Mouse (Mus musculus): ENCODE measurements around the gene Lrrc52.

Gene Lrrc52

DNA sequence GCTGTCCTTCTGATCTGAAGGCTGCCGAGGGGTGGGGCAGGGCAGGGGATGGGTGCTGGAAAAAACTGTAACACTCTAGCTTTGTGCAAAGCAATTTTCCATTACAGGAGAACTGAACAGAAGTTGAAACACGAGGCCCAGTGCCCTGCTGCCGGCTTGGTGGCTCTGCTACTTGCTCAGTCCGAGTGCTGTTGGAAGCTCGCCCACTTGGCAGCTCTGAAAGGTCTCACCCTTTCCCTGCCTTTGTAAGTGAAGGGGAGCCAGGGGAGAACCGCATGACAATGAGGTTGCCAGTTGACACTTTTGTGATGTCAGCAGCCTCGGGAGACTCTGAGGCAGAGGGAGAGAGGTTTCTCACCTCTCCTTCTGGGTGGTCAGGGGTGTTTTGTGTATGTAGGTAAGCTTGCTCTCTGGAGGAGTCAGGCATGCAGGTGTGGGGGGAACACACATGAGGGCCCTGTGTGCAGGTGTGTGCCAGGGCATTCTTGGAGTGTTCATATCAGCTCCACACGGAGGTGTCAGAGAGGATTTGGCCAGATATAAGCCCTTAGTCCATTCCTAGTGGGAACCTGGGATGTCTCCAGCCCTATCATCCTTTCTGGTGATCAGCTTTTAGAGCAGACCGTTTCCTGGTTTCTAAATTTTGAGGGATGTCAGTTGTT, at the start of gene Lrrc52:
Gene Lrrc52, minus strand, starts transcription at position 16 of the 662 bp plus-strand sequence.
- no peak for DNase-seq (ENCODE audit: extremely low read depth, insufficient read length, low spot score)

DNA sequence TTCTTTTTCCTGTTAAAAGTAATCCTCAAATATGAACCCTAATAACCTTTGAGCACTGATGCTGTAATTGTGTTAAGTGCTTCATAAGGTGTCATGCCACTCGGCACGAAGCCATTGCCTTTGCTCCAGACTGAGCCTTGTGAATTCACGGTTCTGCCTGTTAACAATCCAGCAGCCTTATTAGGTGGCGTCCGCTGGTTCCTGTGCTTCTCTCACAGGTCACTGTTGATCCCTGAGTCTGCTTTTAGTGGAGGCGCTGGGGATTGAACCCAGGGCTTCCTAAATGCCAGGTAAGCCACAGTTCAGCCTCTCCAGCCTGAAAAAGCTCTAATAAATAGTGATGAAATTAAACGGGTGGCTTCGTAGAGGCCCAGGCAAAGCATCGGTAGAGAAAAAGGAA, 45.0 kb upstream of the Lrrc52 start:
- DNase-seq (ENCODE audit: extremely low read depth, insufficient read length, low spot score), result no peak

DNA sequence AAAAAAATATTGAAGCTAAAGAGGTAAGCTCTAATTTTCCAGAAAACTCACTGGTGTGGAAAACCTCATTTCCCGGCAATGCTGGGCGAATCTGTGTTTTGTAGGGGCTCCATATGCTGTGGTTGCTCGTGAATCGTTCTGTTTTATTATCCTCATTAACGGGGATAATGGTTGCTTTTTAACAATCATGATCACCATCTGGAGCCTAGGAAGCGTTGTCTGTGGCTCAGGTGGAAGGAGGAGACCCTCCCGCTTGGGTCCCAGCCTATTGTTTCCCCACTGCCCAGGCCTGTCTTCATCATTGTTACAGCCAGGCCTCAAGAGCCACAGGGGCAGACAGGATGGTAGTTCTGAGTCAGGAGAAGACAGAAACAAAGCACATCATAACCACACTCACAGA, 39.5 kb upstream of the Lrrc52 start:
- DNase-seq (ENCODE audit: extremely low read depth, insufficient read length, low spot score), result no peak

DNA sequence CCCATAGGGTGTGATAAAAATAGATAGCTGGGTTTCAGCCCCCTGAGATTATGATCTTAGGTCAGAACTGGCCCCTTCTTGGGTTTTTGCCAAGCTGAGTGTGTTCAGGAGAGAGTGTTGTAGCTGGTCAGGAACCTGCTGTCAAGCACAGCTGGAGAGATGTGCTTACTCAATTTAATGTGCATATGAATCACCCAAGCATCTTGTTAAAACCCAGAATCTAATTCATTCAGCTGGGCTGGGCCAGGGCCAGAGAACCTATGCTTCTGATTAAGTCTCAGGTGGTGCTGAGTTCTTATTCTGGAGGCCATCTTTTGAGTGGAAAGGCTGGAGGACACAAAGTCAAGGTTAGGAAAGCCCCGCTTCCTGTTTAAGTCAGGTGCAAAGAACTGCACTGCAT, 38.8 kb upstream of the Lrrc52 start:
- DNase-seq (ENCODE audit: extremely low read depth, insufficient read length, low spot score), result no peak

DNA sequence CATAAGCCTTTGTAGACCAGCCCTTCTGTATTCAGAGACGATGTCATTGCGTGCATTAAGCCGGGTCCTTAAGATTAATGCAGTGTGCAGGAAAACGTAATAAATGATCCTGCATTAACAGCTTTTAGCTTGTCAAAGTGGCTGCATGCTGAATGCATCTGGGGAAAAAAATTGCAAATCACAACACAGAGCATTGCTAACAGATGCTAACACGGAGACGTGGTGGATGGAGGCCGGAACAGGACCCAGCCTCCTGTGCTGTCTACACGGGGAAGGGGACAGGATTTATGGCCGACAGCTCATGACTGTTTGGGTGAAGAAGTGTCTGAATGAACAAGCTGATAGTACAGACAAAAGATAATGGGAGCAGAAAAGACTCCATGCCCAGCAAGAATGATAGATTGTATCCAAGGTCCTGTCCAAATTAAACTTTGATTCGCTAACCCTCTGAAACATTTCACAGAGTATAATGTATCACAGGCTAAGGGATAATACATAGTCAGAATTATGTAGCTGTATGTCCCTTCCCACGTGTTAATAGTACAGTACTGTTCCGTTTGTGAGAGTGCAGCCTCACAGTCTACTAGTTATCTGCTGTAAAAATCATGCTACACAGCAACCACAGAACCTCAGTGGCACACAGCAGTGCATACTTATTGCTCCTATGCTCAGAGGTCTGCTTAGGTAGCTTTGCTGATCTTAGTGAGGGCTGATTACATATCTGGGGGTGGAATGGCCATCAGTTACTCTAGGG, 32.7 kb upstream of the Lrrc52 start:
- no peak for DNase-seq (ENCODE audit: extremely low read depth, insufficient read length, low spot score)

DNA sequence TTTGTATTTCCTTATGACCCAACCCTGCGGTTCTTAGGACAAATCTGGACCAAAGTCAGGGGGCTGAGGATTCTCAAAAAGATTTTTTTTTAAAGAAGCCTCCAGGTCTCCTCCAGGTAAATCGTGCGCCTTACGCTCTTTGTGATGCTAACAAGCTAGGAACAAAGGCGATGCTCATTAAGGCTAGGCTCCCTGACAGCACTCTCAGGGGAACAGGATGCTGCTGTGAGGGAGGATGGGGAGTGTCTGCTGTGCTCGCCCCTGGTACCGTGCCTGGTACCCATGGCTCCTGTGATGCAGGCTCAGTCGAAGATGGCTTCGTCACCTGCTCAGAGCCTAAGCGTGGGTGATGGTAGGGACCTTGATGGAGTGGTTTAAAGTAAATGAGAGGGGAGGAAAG, 31.4 kb upstream of the Lrrc52 start:
- no peak for DNase-seq (ENCODE audit: extremely low read depth, insufficient read length, low spot score)

DNA sequence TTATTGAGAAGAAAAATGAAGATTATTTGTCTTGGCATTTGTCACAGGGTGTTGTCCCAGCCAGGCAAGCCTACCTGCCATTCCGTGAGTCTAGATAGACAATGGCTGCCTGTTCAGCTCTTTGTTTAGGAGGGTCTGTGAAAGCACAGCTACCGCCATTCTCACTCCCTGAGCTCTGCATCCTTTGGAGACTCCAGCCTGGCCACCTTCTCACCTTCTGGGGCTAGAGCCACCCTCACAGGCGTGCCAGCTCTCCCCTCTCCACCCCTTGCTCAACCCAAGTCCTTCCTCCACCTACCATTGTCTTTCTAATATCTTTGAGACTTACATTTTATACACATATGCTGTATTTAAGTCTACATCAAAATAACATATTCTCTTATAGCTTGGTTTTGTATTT, 31.0 kb upstream of the Lrrc52 start:
- DNase-seq (ENCODE audit: extremely low read depth, insufficient read length, low spot score), result no peak

DNA sequence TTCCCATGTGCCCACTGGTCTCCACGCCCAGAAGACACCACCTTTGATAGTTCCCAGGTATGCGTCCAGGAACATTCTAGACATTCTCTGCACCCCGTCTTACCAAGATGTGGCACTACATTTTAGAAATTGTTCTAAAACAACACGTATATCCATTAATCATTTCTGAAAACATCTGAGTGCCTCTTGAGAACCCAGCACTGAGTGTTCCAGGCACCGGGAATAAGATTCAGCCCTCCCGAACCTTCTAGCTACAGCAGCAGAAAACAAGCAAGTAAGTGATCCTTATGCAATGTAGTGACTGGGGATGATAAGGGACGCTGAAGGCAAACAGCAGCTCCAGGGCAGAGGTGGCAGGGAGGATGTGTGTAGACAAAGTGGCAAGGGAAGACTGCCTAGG, 24.9 kb upstream of the Lrrc52 start:
- DNase-seq (ENCODE audit: extremely low read depth, insufficient read length, low spot score), result no peak

DNA sequence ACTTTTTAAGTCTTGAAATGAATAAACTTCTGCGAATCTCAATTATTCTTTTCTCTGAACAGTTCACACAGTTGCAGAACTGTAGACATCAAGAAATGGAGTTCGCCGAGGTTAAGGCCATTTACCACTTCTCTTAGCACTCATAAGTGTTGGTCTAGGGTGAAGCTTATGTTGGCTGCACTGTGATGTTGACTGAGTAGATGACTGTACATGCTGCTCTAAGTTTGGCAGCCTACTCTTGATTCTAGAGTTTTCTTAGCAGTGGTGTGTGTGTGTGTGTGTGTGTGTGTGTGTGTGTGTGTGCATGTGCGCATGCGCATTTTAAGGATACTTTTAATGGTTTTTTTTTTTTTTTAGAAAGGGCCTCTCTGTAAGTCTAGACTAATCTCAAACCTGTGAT, 21.4 kb upstream of the Lrrc52 start:
- DNase-seq (ENCODE audit: extremely low read depth, insufficient read length, low spot score), result no peak

DNA sequence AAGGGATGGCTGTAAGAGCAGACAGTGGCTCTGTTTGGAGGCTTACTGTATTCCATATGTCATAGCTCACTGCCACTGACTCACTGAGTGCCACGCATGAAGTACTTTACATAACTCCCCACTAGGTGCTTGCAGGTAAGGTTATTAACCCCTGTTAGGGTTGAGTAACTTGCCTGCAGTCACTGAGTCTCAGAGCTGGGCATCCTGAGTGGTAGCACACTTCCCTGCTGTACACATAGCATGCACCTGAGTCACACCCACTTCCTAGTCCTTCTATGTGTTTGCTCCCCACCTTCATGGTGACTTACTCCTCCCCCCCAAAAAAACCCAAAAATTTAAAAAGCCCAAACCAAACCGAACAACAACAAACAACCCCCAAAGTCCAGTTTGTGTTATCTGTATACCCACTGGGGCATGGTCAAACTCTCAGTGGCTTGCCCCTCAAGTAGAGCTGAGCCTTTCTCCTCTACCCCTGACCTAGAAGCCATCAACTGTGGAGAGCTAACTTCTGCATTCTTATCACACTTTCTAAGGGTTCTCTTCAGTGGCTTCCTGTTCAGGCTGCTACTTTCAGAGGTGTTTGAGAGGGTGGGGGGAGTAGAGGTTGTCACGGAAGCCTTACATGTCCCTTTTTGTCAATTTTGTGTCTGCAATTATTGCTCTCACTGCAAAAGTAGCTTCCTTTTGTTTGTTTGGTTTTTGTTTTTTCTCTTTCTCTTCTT, 20.5 kb upstream of the Lrrc52 start:
- no peak for DNase-seq (ENCODE audit: extremely low read depth, insufficient read length, low spot score)

DNA sequence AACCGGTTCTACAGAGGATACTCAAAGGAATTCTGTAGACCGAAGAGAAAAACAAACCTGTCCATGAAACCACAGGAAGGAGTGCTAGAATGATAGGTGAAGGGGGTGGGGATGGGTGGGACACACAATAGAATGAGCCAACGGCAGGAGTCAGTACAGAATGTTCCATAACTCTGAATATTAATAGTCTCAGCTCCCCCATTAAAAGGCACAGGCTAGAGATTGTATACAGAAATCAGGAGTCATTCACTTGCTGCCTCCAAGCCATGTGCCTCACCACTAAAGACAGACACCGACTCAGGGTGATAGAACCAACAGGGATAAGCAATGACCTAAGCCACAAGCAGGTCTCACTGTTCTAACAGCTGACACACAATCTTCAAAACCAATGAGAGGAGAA, 16.3 kb upstream of the Lrrc52 start:
- DNase-seq (ENCODE audit: extremely low read depth, insufficient read length, low spot score), result no peak

DNA sequence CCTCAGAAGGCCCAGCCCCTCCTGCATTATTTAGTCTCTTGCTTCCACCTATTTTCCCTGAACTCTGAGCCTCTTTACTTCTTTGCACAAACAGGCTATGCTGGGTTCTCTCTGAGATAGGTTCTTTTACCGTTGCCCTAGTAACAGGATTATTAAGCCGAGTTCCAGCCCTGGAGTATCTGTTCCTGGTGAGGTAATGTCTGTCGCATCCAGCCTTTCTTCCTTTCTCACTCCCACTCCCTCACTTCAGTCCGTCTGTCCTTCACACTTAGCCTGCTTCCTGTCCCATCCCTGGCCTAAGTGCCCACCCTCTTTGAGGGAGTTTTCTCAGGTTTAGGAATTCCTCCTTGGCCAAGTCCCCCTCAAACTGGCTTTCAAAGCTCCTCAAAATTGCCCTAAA, 7.0 kb upstream of the Lrrc52 start:
- DNase-seq (ENCODE audit: extremely low read depth, insufficient read length, low spot score), result no peak

DNA sequence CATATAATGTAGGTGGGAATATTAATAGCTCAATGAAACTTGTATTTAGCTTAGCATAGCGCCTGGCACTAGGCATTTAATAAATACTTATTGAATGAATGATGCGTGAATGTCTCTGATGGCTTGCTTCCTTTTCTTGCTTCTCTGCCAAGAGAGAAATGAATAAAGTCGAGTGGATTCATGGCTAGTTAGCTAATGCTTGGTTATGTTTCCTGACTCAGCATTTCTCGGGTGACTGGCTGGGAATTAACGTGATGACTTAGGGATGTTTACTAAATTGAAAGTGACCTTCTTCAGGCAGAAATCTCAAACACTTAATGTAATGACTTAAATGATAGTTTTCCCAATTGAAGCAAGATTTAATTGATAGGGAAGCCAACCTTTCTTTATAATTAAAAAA, 1.3 kb upstream of the Lrrc52 start:
- no peak for DNase-seq (ENCODE audit: extremely low read depth, insufficient read length, low spot score)

DNA sequence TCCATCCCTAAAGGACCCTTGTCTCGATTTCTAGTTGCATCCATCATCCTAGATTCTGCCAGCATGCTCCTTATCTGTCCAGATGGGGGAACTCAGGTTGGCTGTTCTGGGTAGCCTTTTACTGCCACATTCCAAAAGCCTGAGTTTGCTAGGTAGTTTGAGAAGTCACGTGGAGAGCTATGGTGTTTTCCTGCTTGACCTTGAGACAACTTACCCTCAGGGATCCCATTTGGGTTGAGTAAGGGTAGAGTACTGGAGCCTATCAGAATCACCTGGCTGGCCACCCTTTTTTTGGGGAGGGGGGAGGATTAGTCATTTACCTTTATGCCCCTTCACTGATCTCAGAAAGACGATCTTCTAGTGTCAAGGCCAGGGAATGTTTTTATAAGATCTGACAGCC, 9.3 kb downstream of the Lrrc52 start:
- no peak for DNase-seq (ENCODE audit: extremely low read depth, insufficient read length, low spot score)

DNA sequence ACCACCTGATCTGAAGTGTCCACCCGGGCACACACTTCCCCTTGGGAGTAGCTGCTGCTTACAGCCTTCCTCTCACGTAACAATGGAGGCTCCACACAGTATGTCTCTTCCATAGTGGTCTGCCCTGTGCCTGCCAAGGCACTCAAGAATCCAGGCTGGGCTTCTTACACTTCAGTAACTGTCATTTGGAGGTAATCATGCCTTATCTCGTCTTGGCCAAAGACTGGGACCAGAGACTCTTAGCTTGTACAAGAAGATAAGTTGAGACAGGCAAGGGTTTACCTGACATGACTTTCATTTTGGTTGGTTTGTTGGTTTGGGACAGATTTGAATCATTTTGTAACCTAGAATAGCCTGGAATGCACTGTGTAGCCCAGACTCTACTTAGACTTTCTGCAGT, 13.5 kb downstream of the Lrrc52 start:
- no peak for DNase-seq (ENCODE audit: extremely low read depth, insufficient read length, low spot score)

DNA sequence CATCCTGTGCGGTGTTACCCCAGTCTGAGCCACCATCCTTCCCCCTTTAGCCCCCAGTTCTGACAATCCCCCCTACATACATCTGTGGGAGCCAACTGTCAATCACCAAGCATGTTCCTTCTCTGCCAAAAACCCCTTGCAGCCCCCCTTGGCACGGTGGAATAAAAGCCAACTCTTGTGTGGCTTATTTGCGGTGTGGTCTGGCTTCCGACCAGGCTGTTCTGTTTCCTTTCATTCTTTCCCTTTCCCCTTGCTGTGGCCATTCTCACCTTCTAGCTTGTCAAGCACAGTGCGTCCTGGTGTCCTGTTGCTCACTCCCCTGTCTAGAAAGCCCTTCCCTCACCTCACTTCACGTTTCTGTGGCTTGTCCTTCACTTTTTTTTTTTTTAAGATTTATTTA, 14.1 kb downstream of the Lrrc52 start:
- no peak for DNase-seq (ENCODE audit: extremely low read depth, insufficient read length, low spot score)

DNA sequence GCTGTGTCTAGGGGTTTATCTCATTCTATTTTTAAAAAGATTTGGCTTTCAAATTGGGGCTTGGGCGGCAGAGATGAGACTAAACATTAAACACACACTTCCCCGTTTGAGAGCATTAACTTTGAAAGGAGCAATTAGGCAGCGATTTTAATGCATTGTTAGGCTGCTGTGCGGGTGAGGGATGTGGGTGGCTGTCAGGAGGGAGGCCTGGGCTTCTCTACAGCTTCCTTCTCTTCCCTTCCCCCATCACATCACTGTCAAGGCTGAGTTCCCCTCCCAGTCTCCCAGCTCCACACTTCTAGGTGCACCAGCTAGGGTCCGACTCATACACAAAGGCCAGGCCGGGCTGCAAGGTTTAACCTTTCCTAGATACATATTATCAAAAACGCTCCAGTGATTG, 18.0 kb downstream of the Lrrc52 start:
- no peak for DNase-seq (ENCODE audit: extremely low read depth, insufficient read length, low spot score)

DNA sequence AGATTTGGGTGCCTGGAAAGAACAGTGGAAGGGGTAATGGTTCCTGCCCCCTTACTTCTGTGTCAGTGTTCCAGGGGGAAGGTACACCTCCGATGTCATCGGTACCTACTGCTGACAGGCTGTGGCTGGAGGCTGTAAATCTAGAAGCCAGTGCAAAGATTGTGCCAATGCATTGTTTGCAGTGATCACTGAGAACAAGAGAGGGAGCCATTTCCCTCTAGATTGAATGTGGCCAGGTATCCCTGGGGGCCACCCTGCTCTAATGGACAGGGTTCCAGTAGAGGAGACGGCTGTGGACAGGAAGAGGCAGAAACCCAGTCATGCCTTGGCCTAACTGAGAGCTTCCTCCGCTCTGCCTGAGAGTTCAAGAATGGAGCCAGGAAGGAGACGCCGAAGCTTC, 18.5 kb downstream of the Lrrc52 start:
- no peak for DNase-seq (ENCODE audit: extremely low read depth, insufficient read length, low spot score)

DNA sequence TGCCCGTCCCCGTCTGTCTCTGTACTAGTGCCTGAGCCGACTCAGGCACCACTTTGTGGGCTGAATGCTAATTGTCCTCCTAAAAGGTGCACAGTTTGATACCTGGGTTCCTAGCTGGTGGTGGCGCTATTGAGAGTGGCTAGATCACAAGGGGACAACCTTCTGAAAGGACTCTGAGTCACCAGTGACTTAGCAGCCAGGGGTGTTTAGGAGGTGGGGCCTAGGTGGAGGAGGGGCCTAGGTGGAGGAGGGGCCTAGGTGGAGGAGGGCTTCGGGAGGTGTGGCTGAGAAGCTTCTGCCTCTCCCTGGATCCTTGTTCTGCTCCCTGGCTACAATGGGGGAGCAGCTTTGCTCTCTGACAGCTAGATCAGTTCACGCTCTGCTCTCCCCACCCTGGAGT, 20.1 kb downstream of the Lrrc52 start:
- peak; percentile 15 for DNase-seq (ENCODE audit: extremely low read depth, insufficient read length, low spot score)

DNA sequence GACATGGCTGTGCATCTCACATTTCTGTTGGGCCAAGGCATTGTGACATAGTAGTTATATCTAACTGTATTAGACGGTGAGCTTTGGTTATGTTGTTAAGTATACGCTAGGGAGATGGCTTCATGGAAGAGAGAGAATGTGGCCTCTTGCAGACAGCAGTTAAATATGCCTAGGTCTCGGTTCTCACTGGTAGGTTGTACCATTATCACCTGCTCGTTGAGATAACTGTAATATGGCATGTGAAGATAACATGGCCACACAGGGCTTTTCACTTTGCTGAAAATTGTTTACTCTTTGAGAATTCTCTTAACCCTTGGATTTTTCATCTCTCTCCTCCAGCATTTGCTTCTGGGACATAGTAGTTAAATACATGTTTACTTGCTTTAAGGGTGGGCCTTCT, 21.4 kb downstream of the Lrrc52 start:
- DNase-seq (ENCODE audit: extremely low read depth, insufficient read length, low spot score), result no peak

DNA sequence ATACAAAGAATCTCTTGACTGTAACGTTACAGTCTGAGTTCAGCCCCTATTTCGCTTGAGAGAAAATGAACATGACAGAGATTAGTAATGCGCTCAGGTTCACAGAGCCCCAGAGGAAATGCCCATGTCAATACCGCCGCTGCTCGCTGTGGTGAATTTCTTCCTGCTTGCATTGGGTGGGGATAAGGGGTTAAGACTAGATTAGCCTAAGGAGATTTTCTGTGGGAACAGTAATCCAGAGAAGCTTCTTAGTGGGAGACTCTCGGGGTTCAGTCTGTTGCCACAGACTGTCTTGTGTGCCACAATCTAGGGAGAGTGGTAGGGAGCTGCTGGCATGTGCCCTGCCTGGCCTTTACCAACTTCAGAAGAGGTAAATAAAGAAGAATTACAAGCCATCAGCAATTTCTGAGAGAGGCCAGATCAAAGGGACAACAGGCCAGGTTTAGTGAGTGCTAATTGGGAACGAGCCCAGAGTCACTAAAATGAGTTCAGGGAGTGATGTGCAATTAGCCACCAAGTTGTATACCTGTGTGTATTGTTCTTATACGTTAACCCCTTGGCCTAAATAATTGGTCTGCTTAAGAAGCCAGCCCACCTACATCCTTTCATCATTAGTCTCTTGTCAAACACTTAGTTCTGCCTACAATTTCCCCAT, 28.2 kb downstream of the Lrrc52 start:
- DNase-seq (ENCODE audit: extremely low read depth, insufficient read length, low spot score), result no peak

Measured in 3134 (cell line).